Mouse (Mus musculus): Measurements from ENCODE around the gene Vmn2r13. TPM values are rescaled to one million over a fixed set of nuclear protein-coding genes. Genes with fewer than 3 reads are reported as not detected.

Gene Vmn2r13
- 0.10 and 0.22 TPM in 2 replicates for polyA plus RNA-seq (2015; fragmentation: Nextera tagmentation; extraction: Ambion mirVana)

GRCm38 (mm10) chr5:109192099-109192498 is at the start of gene Vmn2r13:
Gene Vmn2r13, minus strand, starts transcription at chr5:109192199.

GRCm38 (mm10) chr5:109224608-109225007 is 32.6 kb upstream of the Vmn2r13 start, which contains the start of gene Vmn2r14:
Gene Vmn2r14, minus strand, starts transcription at chr5:109224708.

Other genes starting within 250 kb of the Vmn2r13 start
- gene Vmn2r10, start 185.7 kb downstream of the Vmn2r13 start, polyA plus RNA-seq (2015; fragmentation: Nextera tagmentation; extraction: Ambion mirVana) = not detected in 2 replicates
- not detected in 2 replicates for gene Vmn2r11, start 132.6 kb downstream of the Vmn2r13 start, polyA plus RNA-seq (2015; fragmentation: Nextera tagmentation; extraction: Ambion mirVana)
- gene Vmn2r12, start 94.2 kb downstream of the Vmn2r13 start, polyA plus RNA-seq (2015; fragmentation: Nextera tagmentation; extraction: Ambion mirVana) = not detected in 2 replicates
- gene Vmn2r14, start 32.5 kb upstream of the Vmn2r13 start, polyA plus RNA-seq (2015; fragmentation: Nextera tagmentation; extraction: Ambion mirVana) = not detected in 2 replicates
- not detected in 2 replicates for gene Vmn2r15, start 105.4 kb upstream of the Vmn2r13 start, polyA plus RNA-seq (2015; fragmentation: Nextera tagmentation; extraction: Ambion mirVana)
- not detected in 2 replicates for gene Vmn2r16, start 138.0 kb upstream of the Vmn2r13 start, polyA plus RNA-seq (2015; fragmentation: Nextera tagmentation; extraction: Ambion mirVana)
- gene Vmn2r17, start 227.5 kb upstream of the Vmn2r13 start, polyA plus RNA-seq (2015; fragmentation: Nextera tagmentation; extraction: Ambion mirVana) = 0.03 TPM in 1 of 2 replicates, not detected in the other

Data from adrenal gland, postnatal 0 days (tissue).